Mouse (Mus musculus) heart, adult 2 months (tissue): ENCODE results near the gene Rpap1. TPM values are rescaled to one million over a fixed set of nuclear protein-coding genes. Genes with fewer than 3 reads are reported as not detected.
A peak's percentile ranks its signal among the peaks of the same experiment; 100 is the strongest.

Experiments used
- DNase-seq, 2 experiments: peaks; one replicate each; pipeline ENCODE4 v3.0.0; 2021
- H3K27ac ChIP-seq: fragments of 200-600 bp; 2 replicates; pipeline ENCODE4 v1.8.1; 2022
- H3K27me3 ChIP-seq: fragments of 200-500 bp; 2 replicates; pipeline ENCODE4 v1.6.1; 2012; ENCODE audit warnings: mild to moderate bottlenecking, low read length, inconsistent platforms, mixed read lengths; ENCODE audit not compliant: control insufficient read depth, insufficient read depth
- H3K36me3 ChIP-seq: fragments of 200-500 bp; 2 replicates; pipeline ENCODE4 v1.6.1; 2012; ENCODE audit warnings: low read length, inconsistent platforms; ENCODE audit not compliant: control insufficient read depth, insufficient read depth
- H3K4me1 ChIP-seq: fragments of 200-500 bp; 2 replicates; pipeline ENCODE4 v1.6.1; 2011; ENCODE audit warnings: low read length; ENCODE audit not compliant: control insufficient read depth, insufficient read depth
- H3K4me3 ChIP-seq: fragments of 200-600 bp; 2 replicates; pipeline ENCODE4 v1.8.1; 2022
- H3K79me2 ChIP-seq: fragments of 200-500 bp; replicated peaks from 2 replicates; pipeline ENCODE4 v1.6.1; 2012; ENCODE audit warnings: mild to moderate bottlenecking, inconsistent platforms, low read length, moderate library complexity, mixed read lengths; ENCODE audit not compliant: control insufficient read depth, insufficient read depth
- H3K9ac ChIP-seq: fragments of 200-500 bp; 2 replicates; pipeline ENCODE4 v1.6.1; 2012; ENCODE audit warnings: low read depth, mild to moderate bottlenecking, control low read depth, inconsistent platforms, low read length, mixed read lengths
- CTCF ChIP-seq: fragments of 200-600 bp; IDR thresholded peaks from 2 replicates; pipeline ENCODE4 v1.8.1; 2022; ENCODE audit warnings: antibody characterized with exemption, mild to moderate bottlenecking, moderate library complexity
- EP300 ChIP-seq: fragments of 200-500 bp; IDR thresholded peaks from 2 replicates; pipeline ENCODE4 v1.6.1; 2011; ENCODE audit warnings: low read depth, low read length, control low read depth; ENCODE audit not compliant: insufficient read depth
- POLR2A ChIP-seq: fragments of 200-500 bp; IDR thresholded peaks from 2 replicates; pipeline ENCODE4 v1.6.1; 2011; ENCODE audit warnings: mild to moderate bottlenecking, low read depth, low read length, control low read depth; ENCODE audit not compliant: insufficient read depth
- WGBS: fragments of 180-500 bp; shearing (Covaris S2); methylation state at CpG from one replicate; pipeline ENCODE4 v1.1.7; 2018; 5-methylcytosine and 5-hydroxymethylcytosine counted together
- intact Hi-C: fragments of 180-260 bp; cut with DNase I; formaldehyde crosslinking; loops from one replicate; pipeline ENCODE4 v1.15.1; 2025
- polyA plus RNA-seq: library from polyadenylated mRNA; depleted of rRNA; stranded (reverse); fragments of >200 nt; gene quantifications from 2 replicates; pipeline ENCODE4 v1.2.3, GENCODE M21; 2012
- total RNA-seq, 2 experiments: library from RNA; stranded (reverse); gene quantifications; 2 replicates each; pipeline ENCODE4 v1.2.3; 2021

The Rpap1 gene
- total and polyA plus RNA-seq, 3 experiments = 12.1 to 13.3 (median 12.2) TPM

DNA sequence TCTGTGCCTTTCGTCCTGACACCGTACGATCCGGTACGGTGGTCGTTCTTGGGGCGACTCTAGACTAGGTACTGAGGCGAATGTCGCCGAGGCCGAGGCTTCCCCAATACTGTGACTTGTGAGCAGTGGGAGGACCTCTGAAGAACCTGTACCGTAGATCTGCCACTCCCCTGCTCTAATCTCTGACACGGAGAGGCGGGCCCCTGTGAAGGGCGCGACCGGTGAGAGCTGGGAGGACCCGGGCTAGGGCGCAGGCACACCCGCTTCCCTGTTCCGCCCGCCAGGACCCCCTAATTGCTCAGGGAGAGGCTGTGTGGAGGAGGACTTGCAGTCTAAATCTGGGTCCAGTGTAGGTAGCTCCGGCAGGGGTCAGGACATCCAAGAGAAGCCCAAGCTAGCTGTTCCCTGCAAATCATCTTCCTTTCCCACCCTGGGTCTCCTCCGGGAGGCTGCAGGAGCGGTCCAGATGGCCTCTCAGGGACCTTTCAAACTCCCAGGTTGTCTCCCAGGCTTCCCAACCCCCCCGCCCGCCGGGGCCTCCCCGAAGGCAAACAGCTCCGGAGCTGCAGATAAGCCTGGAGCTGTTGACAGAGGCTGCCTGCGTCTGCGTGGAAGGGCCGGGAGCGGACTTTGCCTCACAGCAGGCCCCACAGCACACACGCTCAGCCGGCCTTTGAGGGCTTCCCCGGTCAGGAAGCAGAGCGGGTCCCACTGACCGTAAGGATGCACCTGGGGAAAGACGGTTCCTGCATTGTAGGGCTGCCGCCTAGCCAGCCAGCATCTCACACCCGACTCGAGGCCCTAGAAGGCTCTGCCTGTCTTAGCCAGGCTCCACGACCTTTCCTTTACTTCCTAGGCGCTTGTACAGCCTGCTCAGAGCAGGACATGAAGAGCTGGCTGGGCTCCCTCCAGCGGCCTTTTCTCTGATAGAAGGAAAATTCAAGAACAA, 42.9 kb downstream of the Rpap1 start:
- WGBS = 10% methylated on average over 46 of the region's 46 CpGs
- peaks cover 16% of the 10 kb centered on the region for H3K27me3 ChIP-seq
- TF ChIP-seq CTCF (no peak), POLR2A (no peak), EP300 (no peak)
- peak overlapping the region; percentile 16 for H3K4me3 ChIP-seq
- intact Hi-C loops = loop anchor here (5.0 kb wide), 1 partner anchor 67 kb away; the partner anchor contains the start of gene Rtf1
- peak; percentile 39 to 42 for DNase-seq
- peak overlapping the region; percentile 15; the same call in 1 of the 2 replicates for H3K9ac ChIP-seq
- no peak overlapping the region for H3K27ac ChIP-seq
- no peaks in the 10 kb centered on the region for H3K36me3 ChIP-seq
- H3K79me2 ChIP-seq = no peaks in the 10 kb centered on the region
- H3K4me1 ChIP-seq = peaks cover 3% of the 10 kb centered on the region

DNA sequence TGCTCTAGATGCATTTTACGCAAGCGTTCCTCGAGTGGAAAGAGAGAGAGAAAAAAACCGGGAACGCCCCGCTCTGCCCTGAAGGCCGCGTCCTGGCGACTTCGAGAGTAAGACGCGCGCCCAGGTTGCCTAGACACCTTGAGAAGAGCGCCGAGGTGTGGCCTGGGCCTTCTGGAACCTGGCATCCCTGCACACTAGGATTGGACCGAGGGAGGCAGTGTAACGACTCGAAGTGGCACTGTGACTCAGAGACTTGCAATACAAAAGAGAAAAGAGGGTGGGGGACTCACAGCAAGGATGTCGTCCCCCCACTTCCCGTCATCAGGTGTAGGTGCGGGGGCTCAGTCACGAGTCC, 43.6 kb downstream of the Rpap1 start:
- Histone ChIP-seq H3K36me3 (no peaks in the 10 kb centered on the region), H3K27ac (no peak overlapping the region), H3K4me1 (peaks cover 3% of the 10 kb centered on the region), H3K27me3 (peaks cover 16% of the 10 kb centered on the region), H3K4me3 (no peak overlapping the region), H3K79me2 (no peaks in the 10 kb centered on the region), H3K9ac (no peak overlapping the region)
- no peak for TF ChIP-seq CTCF
- TF ChIP-seq POLR2A = no peak
- no peak for TF ChIP-seq EP300
- intact Hi-C loops = loop anchor here (5.0 kb wide), 1 partner anchor 66 kb away; the partner anchor contains the start of gene Rtf1
- 30% methylated on average over 22 of the region's 22 CpGs for WGBS
- DNase-seq = no peak

DNA sequence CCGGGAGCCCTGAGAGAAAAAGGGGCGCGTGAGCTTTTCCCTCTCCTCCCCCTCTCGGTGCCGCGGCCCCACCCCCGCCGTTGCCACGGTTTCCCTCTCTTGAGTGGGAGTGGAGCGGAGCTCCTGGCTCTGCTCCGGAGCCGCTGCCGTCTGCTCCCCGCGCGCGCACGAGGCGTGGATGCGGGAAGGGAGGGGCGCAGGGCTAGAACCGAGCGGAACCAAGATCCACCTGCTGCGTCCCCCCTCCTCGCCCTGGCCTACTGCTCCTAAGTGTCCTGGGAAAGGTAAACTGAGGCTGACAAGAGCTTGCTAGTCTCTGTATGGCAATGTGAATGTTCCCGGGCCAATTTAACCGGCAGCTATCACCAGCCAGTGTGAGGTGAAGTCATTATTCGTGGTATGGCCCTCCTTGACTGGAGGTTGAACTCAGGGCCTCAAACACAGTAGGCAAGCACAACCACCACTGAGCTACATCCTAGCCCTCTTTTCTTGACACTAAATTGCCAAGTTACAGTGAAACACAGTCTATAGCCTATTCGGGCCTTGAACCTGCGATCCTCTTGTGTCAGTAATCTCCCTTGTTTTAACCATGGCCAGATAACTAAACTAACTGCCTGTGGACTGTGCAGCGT, 44.0 kb downstream of the Rpap1 start:
- Histone ChIP-seq H3K27me3 (peaks cover 16% of the 10 kb centered on the region), H3K79me2 (no peaks in the 10 kb centered on the region), H3K9ac (no peak overlapping the region), H3K36me3 (no peaks in the 10 kb centered on the region), H3K4me3 (peak overlapping the region; percentile 56), H3K4me1 (peaks cover 3% of the 10 kb centered on the region), H3K27ac (no peak overlapping the region)
- WGBS = 17% methylated on average over 25 of the region's 31 CpGs
- intact Hi-C loops = loop anchor here (5.0 kb wide), 1 partner anchor 66 kb away; the partner anchor contains the start of gene Rtf1
- no peak for TF ChIP-seq CTCF
- TF ChIP-seq POLR2A = no peak
- no peak for TF ChIP-seq EP300
- peak in 1 of 2 experiments; percentile 12 for DNase-seq

DNA sequence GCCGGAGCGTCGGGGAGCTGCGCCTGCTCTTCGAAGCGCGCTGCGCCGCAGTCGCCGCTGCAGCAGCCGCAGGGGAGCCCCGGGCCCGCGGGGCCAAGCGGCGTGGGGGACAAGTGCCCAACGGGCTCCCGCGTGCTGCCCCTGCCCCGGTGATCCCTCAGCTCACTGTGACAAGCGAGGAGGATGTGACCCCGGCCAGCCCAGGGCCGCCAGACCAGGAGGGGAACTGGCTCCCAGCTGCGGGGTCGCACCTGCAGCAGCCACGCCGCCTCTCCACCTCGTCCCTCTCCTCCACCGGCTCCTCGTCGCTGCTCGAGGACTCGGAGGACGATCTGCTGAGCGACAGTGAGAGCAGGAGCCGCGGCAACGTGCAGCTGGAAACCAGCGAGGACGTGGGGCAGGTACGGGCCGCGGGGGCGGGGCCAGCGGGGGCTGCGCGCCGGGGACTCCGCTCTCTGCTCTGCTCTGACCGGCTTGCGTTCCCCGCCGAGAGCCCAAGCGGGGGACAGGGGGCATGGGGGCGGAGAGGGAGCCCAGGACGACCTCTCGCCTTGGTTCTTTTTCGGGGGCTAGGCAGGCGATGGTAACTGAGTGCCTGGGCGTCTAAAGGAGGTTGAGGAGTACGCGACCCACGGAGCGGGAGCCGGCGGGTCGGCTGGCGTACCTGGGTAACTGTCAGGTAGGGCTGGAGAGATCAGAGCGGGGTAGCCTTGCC, 44.7 kb downstream of the Rpap1 start:
- Histone ChIP-seq H3K36me3 (no peaks in the 10 kb centered on the region), H3K4me3 (peak overlapping the region; percentile 56), H3K9ac (peak overlapping the region; percentile 70), H3K27ac (no peak overlapping the region), H3K4me1 (peaks cover 3% of the 10 kb centered on the region), H3K27me3 (peaks cover 16% of the 10 kb centered on the region), H3K79me2 (no peaks in the 10 kb centered on the region)
- intact Hi-C loops = loop anchor here (5.0 kb wide), 1 partner anchor 65 kb away; the partner anchor contains the start of gene Rtf1
- TF ChIP-seq POLR2A (no peak), EP300 (no peak), CTCF (no peak)
- DNase-seq = peak; percentile 32 to 58
- WGBS = 1% methylated on average over 70 of the region's 70 CpGs

DNA sequence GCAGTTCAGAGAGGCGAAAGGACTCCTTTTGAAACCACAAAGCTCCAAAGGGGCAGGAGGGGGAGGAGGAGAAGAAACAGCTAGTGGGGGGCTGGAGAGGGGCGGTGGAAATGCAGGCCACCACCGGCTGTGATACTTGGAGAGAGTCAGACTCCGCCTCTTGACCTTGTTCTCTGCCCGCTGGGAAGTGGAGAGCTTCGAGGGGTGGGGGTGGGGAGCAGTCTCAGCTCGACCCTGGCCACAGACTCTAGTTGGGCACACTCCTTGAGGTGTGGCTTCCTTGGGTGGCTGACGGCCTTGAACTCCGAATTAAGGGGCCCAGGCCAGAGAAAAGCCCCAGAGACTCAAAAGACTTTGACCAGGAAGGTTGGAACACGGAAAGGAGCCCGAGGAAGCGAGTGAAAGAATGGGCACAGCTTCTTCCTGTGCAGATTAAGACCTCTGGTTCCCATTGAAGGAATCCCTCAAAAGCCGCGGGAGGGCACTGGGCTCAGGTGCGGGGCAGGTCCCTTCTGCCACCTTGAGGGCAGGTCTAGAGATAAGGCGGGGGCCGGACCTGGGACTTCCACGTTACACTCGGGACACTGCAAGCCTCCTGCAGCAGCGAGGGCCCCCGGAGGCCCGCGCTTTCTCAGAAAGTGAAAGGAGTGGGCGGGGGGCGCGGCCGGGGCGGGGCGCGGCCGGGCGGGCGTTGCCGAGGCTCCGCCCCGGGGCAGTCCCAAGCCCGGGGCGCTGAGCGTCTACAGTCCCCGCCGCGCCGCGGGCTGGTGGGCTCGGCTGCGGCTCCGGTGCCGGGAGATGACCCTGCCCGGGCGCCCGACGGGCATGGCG, 45.5 kb downstream of the Rpap1 start, which contains the start of gene Itpka:
Gene Itpka, plus strand, starts transcription at position 757 of the 831 bp plus-strand sequence.
- peak; percentile 75 to 79 for DNase-seq
- intact Hi-C loops = loop anchor here (5.0 kb wide), 1 partner anchor 64 kb away; the partner anchor contains the start of gene Rtf1
- 3% methylated on average over 52 of the region's 53 CpGs for WGBS

More for the DNA sequence above, 45.5 kb downstream of the Rpap1 start, which contains the start of gene Itpka:
- peaks cover 16% of the 10 kb centered on the region for H3K27me3 ChIP-seq
- peak within 1 kb of the TSS; percentile 70 for H3K9ac ChIP-seq
- no peaks in the 10 kb centered on the region for H3K79me2 ChIP-seq
- TF ChIP-seq EP300 (no peak), POLR2A (no peak), CTCF (no peak)
- H3K36me3 ChIP-seq = no peaks in the 10 kb centered on the region
- peak within 1 kb of the TSS; percentile 41 for H3K27ac ChIP-seq
- peak within 1 kb of the TSS; percentile 56 for H3K4me3 ChIP-seq
- H3K4me1 ChIP-seq = peaks cover 3% of the 10 kb centered on the region
